ENCODE assay signal across 9 mouse cellular contexts in genomic region chr4:106617056-106617455, GRCm38 (mm10). TPM values are rescaled to one million over a fixed set of nuclear protein-coding genes. Genes with fewer than 3 reads are reported as not detected.
DNase-seq lines count a peak whose midpoint lies in the region; TF ChIP-seq lines count a peak whose summit lies in the region.
"Had no signal": no experiment of that assay in that cellular context is flagged by ENCODE, and none has a peak within 500 bp of the region (broad histone marks: within the 10 kb centered on the region; RNA-seq: fewer than 3 reads in every experiment).

Lexm (minus strand) TSS chr4:106617241.

- H3K36me3 ChIP-seq in myocyte (ENCODE audit: control insufficient read depth, insufficient read depth), result no peaks in the 10 kb centered on the region

- DNase-seq in left cerebral cortex, adult 2 months (ENCODE audit: extremely low spot score in 1 of 2, low spot score in 2 of 2), result peak; percentile 36 to 50
- no peak for DNase-seq in left cerebral cortex, postnatal 4 days
- DNase-seq in embryo, embryonic 10.5 days (ENCODE audit: low spot score), result peak; percentile 55
- DNase-seq in induced T-regulatory cell, adult 2 months (ENCODE audit: low read depth), result peak; percentile 16
- DNase-seq in gastrocnemius, postnatal 14 days, result no peak
- DNase-seq in spleen, postnatal 10 days (ENCODE audit: low spot score in 2 of 2), result no peak
- no peak for DNase-seq in left cerebral cortex, adult 9 months (ENCODE audit: low spot score in 2 of 2)

- no peaks in the 10 kb centered on the region for H3K79me2 ChIP-seq in myocyte (ENCODE audit: control insufficient read depth, insufficient read depth)

- no peak within 1 kb of the TSS for H3ac ChIP-seq in myocyte (ENCODE audit: control insufficient read depth, insufficient read length)

- no peak for TF ChIP-seq CTCF in left cerebral cortex, adult 2 months (IDR thresholded peaks at IDR 0.05)

- H3K4me2 ChIP-seq in myocyte (ENCODE audit: low read depth), result no peak within 1 kb of the TSS

- H3K27ac ChIP-seq in left cerebral cortex, adult 2 months, result no peak within 1 kb of the TSS

- peaks cover 8% of the 10 kb centered on the region for H3K27me3 ChIP-seq in myocyte (ENCODE audit: control insufficient read depth, insufficient read depth, insufficient read length)

- intact Hi-C loops in left cerebral cortex, adult 2 months (cut with DNase I), result loop anchor here (10.0 kb wide), 1 partner anchor 728 kb away; no protein-coding TSS in a partner anchor
- intact Hi-C loops in left cerebral cortex, postnatal 4 days (cut with DNase I), result loop anchor here (5.0 to 10.0 kb wide), 2 partner anchors 90 to 218 kb away; no protein-coding TSS in a partner anchor
- intact Hi-C loops in gastrocnemius, postnatal 14 days (cut with DNase I; ENCODE audit: low total_unique reads), result loop anchor here (10.0 kb wide), 1 partner anchor 538 kb away; no protein-coding TSS in a partner anchor

- H3K4me3 ChIP-seq in left cerebral cortex, adult 2 months, result peak within 1 kb of the TSS; percentile 31; the same call in 1 of the 2 replicates
- H3K4me3 ChIP-seq in myocyte, result no peak within 1 kb of the TSS

- no peak for TF ChIP-seq POLR2A in myocyte (IDR thresholded peaks at IDR 0.05; ENCODE audit: insufficient read length, low read depth)

TF ChIP-seq in myocyte, 11 proteins besides CTCF, POLR2A, EP300 and RAD21:
- TF ChIP-seq USF1 (IDR thresholded peaks at IDR 0.05; ENCODE audit: low read depth), result no peak
- TF ChIP-seq REST (IDR thresholded peaks at IDR 0.05; ENCODE audit: insufficient read depth, insufficient read length), result peak; percentile 76
- TF ChIP-seq MYOG (IDR thresholded peaks at IDR 0.05; ENCODE audit: control insufficient read depth in 1 of 3, insufficient read depth in 1 of 3, insufficient read length in 2 of 3, low read depth in 2 of 3), result no peak

RNA-seq across cellular contexts. Expression of gene Lexm, which starts in this region (rescaled TPM):
- under 1 TPM in 1 of 2 experiments, not detected in 1; 0.21 TPM for total RNA-seq in left cerebral cortex, adult 2 months (2021)
- under 1 TPM in 1 of 2 experiments, not detected in 1; 0.22 TPM for total RNA-seq in left cerebral cortex, postnatal 4 days (2021)
- not detected for polyA plus RNA-seq in myocyte (2012; fragmentation: generic; extraction: Trizol)
- not detected for total RNA-seq in gastrocnemius, postnatal 14 days (2021)
- total RNA-seq: neutrophil, adult 5-6 weeks had no signal

Comparison
In these comparisons a context has a peak if more than half of its experiments do, and no peak if none do; other contexts are left out.
1. Peak in DNase-seq and H3K4me3 ChIP-seq in left cerebral cortex, adult 2 months; RNA of the gene not detected or under 1 TPM.
2. DNase-seq: peak in embryo, embryonic 10.5 days (single experiment) and induced T-regulatory cell, adult 2 months (single experiment); none in left cerebral cortex, postnatal 4 days (single experiment), gastrocnemius, postnatal 14 days (single experiment), spleen, postnatal 10 days (0 of 2) and left cerebral cortex, adult 9 months (0 of 2).